Mouse (Mus musculus): ENCODE measurements around the gene Gm12185. TPM values are rescaled to one million over a fixed set of nuclear protein-coding genes. Genes with fewer than 3 reads are reported as not detected.
"Not testable (repeated sequence)": the region's sequence is repeated elsewhere in the genome, so short reads cannot be mapped to it uniquely, and the experiment has no call there.

The Gm12185 gene
- polyA plus RNA-seq (2014; fragmentation: Nextera tagmentation; extraction: Ambion mirVana): not detected in 2 replicates

GRCm38 (mm10) chr11:48991740-48992520 lies at the start of gene Gm12185:
Gene Gm12185, minus strand, starts transcription at chr11:48992226.
- 78% methylated on average over 4 of the region's 4 CpGs for WGBS
- not testable (repeated sequence) for H3K4me1 ChIP-seq (ENCODE audit: control insufficient read depth, insufficient read depth, low read length); H3K36me3 ChIP-seq (ENCODE audit: control insufficient read depth, insufficient read depth, low read length); H3K4me3 ChIP-seq (ENCODE audit: low read depth, low read length); H3K27ac ChIP-seq (ENCODE audit: low read depth, low read length); H3K9me3 ChIP-seq (ENCODE audit: control insufficient read depth, low read length); H3K27me3 ChIP-seq (ENCODE audit: control insufficient read depth, insufficient read depth, low read length); ATAC-seq (ENCODE audit: low read depth); H3K9ac ChIP-seq (replicated peaks; ENCODE audit: low read depth, low read length); H3K4me2 ChIP-seq (ENCODE audit: low read depth, low read length)

DNA sequence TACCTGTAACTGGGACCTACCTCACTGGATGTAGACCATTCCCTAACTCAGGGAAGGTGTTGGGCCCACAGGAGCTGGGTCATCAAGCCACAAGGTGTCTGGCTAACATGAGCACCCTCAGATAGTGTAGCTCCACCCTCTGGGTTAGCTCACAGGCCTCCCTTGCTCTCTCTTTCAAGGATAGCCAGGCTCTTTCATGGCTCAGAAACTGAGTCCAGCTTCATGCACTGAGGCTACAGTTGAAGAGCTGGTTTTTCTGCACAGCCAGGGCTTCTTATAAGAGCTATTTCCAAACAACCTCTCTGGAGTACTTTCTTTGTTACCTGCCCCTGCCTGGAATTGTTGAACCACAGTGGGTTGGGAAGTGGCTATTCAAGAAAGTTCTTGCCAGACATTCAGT lies 20.0 kb upstream of the Gm12185 start:
- H3K4me1 ChIP-seq (ENCODE audit: control insufficient read depth, insufficient read depth, low read length); H3K27me3 ChIP-seq (ENCODE audit: control insufficient read depth, insufficient read depth, low read length); H3K27ac ChIP-seq (ENCODE audit: low read depth, low read length); H3K9ac ChIP-seq (replicated peaks; ENCODE audit: low read depth, low read length); H3K4me2 ChIP-seq (ENCODE audit: low read depth, low read length); ATAC-seq (ENCODE audit: low read depth); H3K9me3 ChIP-seq (ENCODE audit: control insufficient read depth, low read length); H3K36me3 ChIP-seq (ENCODE audit: control insufficient read depth, insufficient read depth, low read length); H3K4me3 ChIP-seq (ENCODE audit: low read depth, low read length): not testable (repeated sequence)

DNA sequence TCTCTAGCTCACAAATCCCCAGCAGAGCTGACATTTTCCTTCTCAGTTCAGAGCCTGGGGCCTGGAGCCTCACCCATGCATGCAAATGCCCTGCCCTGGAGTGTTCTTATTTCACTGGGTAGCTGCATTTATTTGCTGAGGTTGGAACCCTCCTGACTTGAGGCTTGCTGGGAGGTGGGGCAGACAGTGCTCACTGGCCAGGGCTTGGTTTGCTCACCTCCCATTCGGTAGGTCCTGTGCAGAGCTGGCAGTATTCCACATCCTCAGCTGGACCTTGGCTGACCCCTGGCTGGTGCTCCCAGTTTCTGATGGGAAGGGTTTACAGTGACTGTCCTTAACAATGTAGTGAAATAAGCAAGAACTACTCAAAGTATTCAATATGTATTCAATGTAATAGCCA lies 14.8 kb upstream of the Gm12185 start:
- H3K36me3 ChIP-seq (ENCODE audit: control insufficient read depth, insufficient read depth, low read length): not testable (repeated sequence)

GRCm38 (mm10) chr11:49006317-49006716 lies 14.3 kb upstream of the Gm12185 start:
- WGBS: 81% methylated on average over 2 of the region's 2 CpGs
- not testable (repeated sequence) for H3K27ac ChIP-seq (ENCODE audit: low read depth, low read length); H3K36me3 ChIP-seq (ENCODE audit: control insufficient read depth, insufficient read depth, low read length); H3K4me3 ChIP-seq (ENCODE audit: low read depth, low read length); H3K4me1 ChIP-seq (ENCODE audit: control insufficient read depth, insufficient read depth, low read length); H3K27me3 ChIP-seq (ENCODE audit: control insufficient read depth, insufficient read depth, low read length); ATAC-seq (ENCODE audit: low read depth); H3K9me3 ChIP-seq (ENCODE audit: control insufficient read depth, low read length); H3K4me2 ChIP-seq (ENCODE audit: low read depth, low read length); H3K9ac ChIP-seq (replicated peaks; ENCODE audit: low read depth, low read length)

More for the DNA sequence above, 14.8 kb upstream of the Gm12185 start:
- not testable (repeated sequence) for H3K4me1 ChIP-seq (ENCODE audit: control insufficient read depth, insufficient read depth, low read length); H3K9ac ChIP-seq (replicated peaks; ENCODE audit: low read depth, low read length); H3K27me3 ChIP-seq (ENCODE audit: control insufficient read depth, insufficient read depth, low read length); H3K4me3 ChIP-seq (ENCODE audit: low read depth, low read length); H3K27ac ChIP-seq (ENCODE audit: low read depth, low read length); H3K9me3 ChIP-seq (ENCODE audit: control insufficient read depth, low read length); ATAC-seq (ENCODE audit: low read depth); H3K4me2 ChIP-seq (ENCODE audit: low read depth, low read length)
- 64% methylated on average over 1 of the region's 1 CpGs for WGBS

DNA sequence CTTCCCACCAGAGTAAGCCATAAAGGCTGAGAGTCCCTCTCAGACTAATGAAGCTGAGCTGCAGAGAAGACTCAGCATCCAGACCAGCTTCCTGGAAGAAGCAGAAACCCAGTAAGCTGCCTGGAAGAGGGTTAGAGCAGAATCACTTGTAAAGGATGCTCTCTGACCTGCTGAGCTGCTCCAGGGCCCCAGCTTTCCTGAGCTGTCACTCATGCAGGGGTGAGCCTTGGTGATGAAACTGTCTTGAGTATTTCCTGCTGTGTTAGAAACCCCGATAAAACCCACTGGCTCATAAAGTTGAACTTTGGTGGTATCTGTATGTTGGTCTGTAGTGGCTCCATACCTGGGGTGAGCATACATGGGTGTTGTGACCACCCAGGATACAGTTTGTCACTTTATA lies 8.4 kb upstream of the Gm12185 start:
- not testable (repeated sequence) for ATAC-seq (ENCODE audit: low read depth); H3K9ac ChIP-seq (replicated peaks; ENCODE audit: low read depth, low read length); H3K27ac ChIP-seq (ENCODE audit: low read depth, low read length); H3K9me3 ChIP-seq (ENCODE audit: control insufficient read depth, low read length); H3K4me3 ChIP-seq (ENCODE audit: low read depth, low read length); H3K27me3 ChIP-seq (ENCODE audit: control insufficient read depth, insufficient read depth, low read length); H3K4me2 ChIP-seq (ENCODE audit: low read depth, low read length); H3K36me3 ChIP-seq (ENCODE audit: control insufficient read depth, insufficient read depth, low read length); H3K4me1 ChIP-seq (ENCODE audit: control insufficient read depth, insufficient read depth, low read length)
- 75% methylated on average over 1 of the region's 1 CpGs for WGBS

DNA sequence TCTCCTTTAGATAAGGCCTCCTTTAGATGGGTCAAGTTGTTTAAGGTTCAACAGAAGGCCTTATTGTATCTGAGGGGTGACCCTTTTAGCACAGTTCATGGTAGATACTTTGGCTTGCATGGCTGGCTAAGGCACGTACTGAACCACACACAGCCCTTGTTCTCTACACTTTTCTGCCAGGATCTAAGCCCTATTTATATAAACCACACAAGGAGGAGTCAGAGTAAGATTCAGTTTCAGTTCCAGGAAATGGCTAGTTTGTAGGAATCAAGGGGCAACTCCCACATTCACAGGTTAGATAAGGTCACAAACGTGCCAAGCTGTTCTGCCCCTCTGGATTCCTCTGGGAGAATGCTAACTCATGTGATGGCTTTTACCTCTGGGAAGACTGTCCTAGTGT lies 2.0 kb upstream of the Gm12185 start, which contains the start of gene Tgtp1:
TSS of gene Tgtp1 (minus strand) at position 155 of the 400 bp plus-strand sequence.
- not testable (repeated sequence) for H3K27ac ChIP-seq (ENCODE audit: low read depth, low read length); ATAC-seq (ENCODE audit: low read depth); H3K9ac ChIP-seq (replicated peaks; ENCODE audit: low read depth, low read length); H3K27me3 ChIP-seq (ENCODE audit: control insufficient read depth, insufficient read depth, low read length); H3K4me3 ChIP-seq (ENCODE audit: low read depth, low read length); H3K36me3 ChIP-seq (ENCODE audit: control insufficient read depth, insufficient read depth, low read length); H3K9me3 ChIP-seq (ENCODE audit: control insufficient read depth, low read length); H3K4me2 ChIP-seq (ENCODE audit: low read depth, low read length); H3K4me1 ChIP-seq (ENCODE audit: control insufficient read depth, insufficient read depth, low read length)
- WGBS: 73% methylated on average over 2 of the region's 2 CpGs

DNA sequence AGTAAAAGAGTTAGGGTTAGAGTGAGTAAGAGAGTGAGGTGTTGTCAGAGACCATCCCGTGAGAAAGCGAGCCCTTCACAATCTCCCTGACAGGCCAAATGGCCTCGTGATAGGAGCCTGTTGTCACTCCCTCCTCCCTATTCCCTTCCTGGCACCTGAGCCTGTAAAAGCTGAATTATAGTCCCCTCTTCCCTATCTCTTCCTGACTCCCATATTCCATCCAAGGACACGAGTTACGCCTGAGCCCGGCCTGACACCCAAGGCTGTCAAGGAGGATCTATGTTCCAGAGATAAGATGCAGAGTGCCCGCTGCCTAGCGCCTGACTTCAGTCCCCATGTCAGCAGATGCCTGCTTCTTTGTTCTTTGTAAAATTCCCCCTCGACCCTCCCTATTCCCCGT lies 1.3 kb upstream of the Gm12185 start:
- H3K36me3 ChIP-seq (ENCODE audit: control insufficient read depth, insufficient read depth, low read length); H3K9me3 ChIP-seq (ENCODE audit: control insufficient read depth, low read length); H3K27me3 ChIP-seq (ENCODE audit: control insufficient read depth, insufficient read depth, low read length); H3K9ac ChIP-seq (replicated peaks; ENCODE audit: low read depth, low read length); H3K4me3 ChIP-seq (ENCODE audit: low read depth, low read length); H3K27ac ChIP-seq (ENCODE audit: low read depth, low read length); H3K4me2 ChIP-seq (ENCODE audit: low read depth, low read length); ATAC-seq (ENCODE audit: low read depth); H3K4me1 ChIP-seq (ENCODE audit: control insufficient read depth, insufficient read depth, low read length): not testable (repeated sequence)
- 43% methylated on average over 10 of the region's 10 CpGs for WGBS

DNA sequence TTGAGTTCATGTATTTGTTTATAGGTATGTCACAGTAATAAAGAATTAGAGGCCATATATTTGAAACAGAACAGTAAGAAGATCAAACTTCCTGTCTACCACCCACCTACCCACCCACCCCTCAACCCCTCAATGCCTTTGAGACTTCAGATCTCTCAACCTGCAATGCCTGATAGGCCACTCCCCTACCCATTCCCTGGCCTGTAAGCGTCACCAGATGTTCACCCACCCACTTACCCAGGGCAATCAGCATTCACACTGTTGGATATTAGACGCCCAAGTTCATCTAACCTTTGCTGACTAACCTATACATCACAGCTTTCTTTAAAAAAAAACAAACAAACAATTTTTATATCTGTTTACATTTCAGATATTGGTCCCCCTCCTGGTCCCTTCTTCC lies 2.0 kb downstream of the Gm12185 start:
- not testable (repeated sequence) for H3K27ac ChIP-seq (ENCODE audit: low read depth, low read length); H3K4me1 ChIP-seq (ENCODE audit: control insufficient read depth, insufficient read depth, low read length); H3K27me3 ChIP-seq (ENCODE audit: control insufficient read depth, insufficient read depth, low read length); ATAC-seq (ENCODE audit: low read depth); H3K9me3 ChIP-seq (ENCODE audit: control insufficient read depth, low read length); H3K4me3 ChIP-seq (ENCODE audit: low read depth, low read length); H3K9ac ChIP-seq (replicated peaks; ENCODE audit: low read depth, low read length); H3K36me3 ChIP-seq (ENCODE audit: control insufficient read depth, insufficient read depth, low read length); H3K4me2 ChIP-seq (ENCODE audit: low read depth, low read length)
- WGBS: 73% methylated on average over 2 of the region's 2 CpGs

DNA sequence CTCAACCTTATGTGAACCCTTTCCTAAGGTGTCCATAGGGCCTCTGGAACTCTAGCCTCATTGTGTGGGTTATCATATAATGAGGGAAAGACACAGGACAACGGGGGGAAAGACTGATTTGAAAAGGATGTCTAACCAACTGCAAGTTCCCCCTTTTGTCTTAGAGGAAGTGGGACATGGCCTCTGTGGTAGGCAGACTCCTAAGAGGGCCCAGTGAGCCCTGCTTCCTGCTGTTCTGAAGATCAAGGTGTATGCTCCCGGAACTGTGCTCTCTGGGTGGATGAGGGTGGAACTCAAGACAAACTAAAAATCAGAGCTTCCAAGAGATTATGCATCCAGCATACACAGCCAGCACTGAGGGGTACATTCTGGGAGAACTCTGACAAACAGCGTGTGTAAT lies 3.8 kb downstream of the Gm12185 start:
- not testable (repeated sequence) for H3K9me3 ChIP-seq (ENCODE audit: control insufficient read depth, low read length); H3K9ac ChIP-seq (replicated peaks; ENCODE audit: low read depth, low read length); H3K4me2 ChIP-seq (ENCODE audit: low read depth, low read length); H3K36me3 ChIP-seq (ENCODE audit: control insufficient read depth, insufficient read depth, low read length); H3K27me3 ChIP-seq (ENCODE audit: control insufficient read depth, insufficient read depth, low read length); H3K4me1 ChIP-seq (ENCODE audit: control insufficient read depth, insufficient read depth, low read length); H3K27ac ChIP-seq (ENCODE audit: low read depth, low read length); H3K4me3 ChIP-seq (ENCODE audit: low read depth, low read length); ATAC-seq (ENCODE audit: low read depth)
- WGBS: 77% methylated on average over 2 of the region's 3 CpGs

Measured in neural tube, embryonic 14.5 days (tissue).